Mouse (Mus musculus): ENCODE data around the gene Kcnh8. TPM values are rescaled to one million over a fixed set of nuclear protein-coding genes. Genes with fewer than 3 reads are reported as not detected.

The Kcnh8 gene
- 5.5 and 6.0 TPM in 2 replicates for polyA plus RNA-seq (2015; fragmentation: Nextera tagmentation; extraction: Ambion mirVana)

- H3K27ac ChIP-seq: peak within 1 kb of the TSS; percentile 93
- ATAC-seq: peak; percentile 80
- no peaks in the 10 kb centered on the region for H3K36me3 ChIP-seq
- no peaks in the 10 kb centered on the region for H3K27me3 ChIP-seq
- peak within 1 kb of the TSS; percentile 95 for H3K4me2 ChIP-seq (replicated peaks)
- peak within 1 kb of the TSS; percentile 72 for H3K4me3 ChIP-seq (replicated peaks)
- peaks cover 15% of the 10 kb centered on the region for H3K4me1 ChIP-seq (replicated peaks)
- H3K9ac ChIP-seq (replicated peaks): peak within 1 kb of the TSS; percentile 91
- WGBS: under 1% methylated on average over 40 of the region's 40 CpGs
- no peaks in the 10 kb centered on the region for H3K9me3 ChIP-seq
Observed at GRCm38 (mm10) chr17:52602093-52602780, at the start of gene Kcnh8. TSS of gene Kcnh8 (plus strand) at chr17:52602709.

- Histone ChIP-seq H3K9me3 (no peaks in the 10 kb centered on the region), H3K4me3 (replicated peaks) (no peak overlapping the region), H3K4me2 (replicated peaks) (no peak overlapping the region), H3K4me1 (replicated peaks) (no peaks in the 10 kb centered on the region), H3K27me3 (no peaks in the 10 kb centered on the region), H3K27ac (no peak overlapping the region), H3K36me3 (no peaks in the 10 kb centered on the region), H3K9ac (replicated peaks) (no peak overlapping the region)
- ATAC-seq: peak; percentile 95
- 28% methylated on average over 13 of the region's 13 CpGs for WGBS
Observed at GRCm38 (mm10) chr17:52559961-52560720, 42.4 kb upstream of the Kcnh8 start.

- Histone ChIP-seq H3K27ac (no peak overlapping the region), H3K9ac (replicated peaks) (no peak overlapping the region), H3K27me3 (no peaks in the 10 kb centered on the region), H3K4me2 (replicated peaks) (no peak overlapping the region), H3K9me3 (no peaks in the 10 kb centered on the region), H3K4me1 (replicated peaks) (no peaks in the 10 kb centered on the region), H3K4me3 (replicated peaks) (no peak overlapping the region), H3K36me3 (no peaks in the 10 kb centered on the region)
- ATAC-seq: no peak
- 57% methylated on average over 4 of the region's 4 CpGs for WGBS
Observed at GRCm38 (mm10) chr17:52565467-52566155, 36.9 kb upstream of the Kcnh8 start.

DNA sequence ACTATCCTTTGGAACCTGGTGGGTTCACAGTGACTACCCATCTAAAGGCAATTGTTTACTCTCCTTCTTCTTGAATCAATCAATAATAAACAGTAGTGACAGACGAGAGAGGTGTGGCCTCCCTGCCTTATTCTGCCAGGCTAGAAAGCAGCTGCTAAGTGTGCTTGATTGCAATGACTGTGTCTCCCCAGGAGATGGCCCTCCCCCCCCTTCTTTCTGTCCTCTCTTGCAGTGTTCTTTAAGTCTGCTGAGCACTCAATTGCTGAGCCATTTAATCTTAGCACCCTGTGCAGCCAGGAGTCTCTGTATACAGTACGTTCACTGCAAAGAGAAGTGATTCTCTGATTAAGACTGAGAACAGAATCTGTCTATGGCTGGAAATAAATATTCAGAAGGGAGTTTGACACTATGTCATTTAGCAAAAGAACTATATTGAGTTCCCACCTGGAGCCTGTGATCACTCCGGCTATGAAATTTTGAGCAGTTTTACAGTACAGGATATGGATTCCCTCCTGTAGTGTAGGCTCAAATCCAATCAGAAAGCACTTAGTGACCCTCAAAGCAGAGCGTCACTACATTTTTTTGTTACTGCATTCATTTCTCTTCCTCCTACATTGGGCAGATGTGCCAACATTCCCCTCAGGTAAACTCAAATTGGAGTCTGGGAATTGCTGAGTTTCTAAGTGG is 32.8 kb upstream of the Kcnh8 start:
- H3K36me3 ChIP-seq: no peaks in the 10 kb centered on the region
- H3K4me2 ChIP-seq (replicated peaks): no peak overlapping the region
- no peaks in the 10 kb centered on the region for H3K4me1 ChIP-seq (replicated peaks)
- no peak overlapping the region for H3K4me3 ChIP-seq (replicated peaks)
- no peak overlapping the region for H3K27ac ChIP-seq
- ATAC-seq: peak; percentile 87
- H3K9ac ChIP-seq (replicated peaks): no peak overlapping the region
- H3K27me3 ChIP-seq: no peaks in the 10 kb centered on the region
- no peaks in the 10 kb centered on the region for H3K9me3 ChIP-seq
- 67% methylated on average over 4 of the region's 4 CpGs for WGBS

- 0 out of 2 replicates have a peak, but pooled peaks have one; percentile 37 for ATAC-seq
- no peak overlapping the region for H3K27ac ChIP-seq
Observed at GRCm38 (mm10) chr17:52572229-52572628, 30.3 kb upstream of the Kcnh8 start.

GRCm38 (mm10) chr17:52591503-52592194 is 10.9 kb upstream of the Kcnh8 start:
- Histone ChIP-seq H3K9me3 (no peaks in the 10 kb centered on the region), H3K9ac (replicated peaks) (no peak overlapping the region), H3K4me1 (replicated peaks) (no peaks in the 10 kb centered on the region), H3K27ac (no peak overlapping the region), H3K27me3 (no peaks in the 10 kb centered on the region), H3K4me2 (replicated peaks) (no peak overlapping the region), H3K4me3 (replicated peaks) (no peak overlapping the region), H3K36me3 (no peaks in the 10 kb centered on the region)
- ATAC-seq: no peak
- 83% methylated on average over 5 of the region's 5 CpGs for WGBS

More at GRCm38 (mm10) chr17:52572229-52572628, 30.3 kb upstream of the Kcnh8 start:
- H3K4me1 ChIP-seq (replicated peaks): no peaks in the 10 kb centered on the region
- WGBS: 59% methylated on average over 4 of the region's 4 CpGs
- no peaks in the 10 kb centered on the region for H3K9me3 ChIP-seq
- H3K36me3 ChIP-seq: no peaks in the 10 kb centered on the region
- H3K4me3 ChIP-seq (replicated peaks): no peak overlapping the region
- no peak overlapping the region for H3K4me2 ChIP-seq (replicated peaks)
- no peak overlapping the region for H3K9ac ChIP-seq (replicated peaks)
- H3K27me3 ChIP-seq: no peaks in the 10 kb centered on the region

- Histone ChIP-seq H3K27me3 (no peaks in the 10 kb centered on the region), H3K4me3 (replicated peaks) (no peak overlapping the region), H3K36me3 (no peaks in the 10 kb centered on the region), H3K4me1 (replicated peaks) (peaks cover 14% of the 10 kb centered on the region), H3K9me3 (no peaks in the 10 kb centered on the region), H3K4me2 (replicated peaks) (no peak overlapping the region), H3K27ac (no peak overlapping the region), H3K9ac (replicated peaks) (no peak overlapping the region)
- ATAC-seq: no peak
- WGBS: 81% methylated on average over 3 of the region's 3 CpGs
Observed at GRCm38 (mm10) chr17:52599141-52599540, 3.4 kb upstream of the Kcnh8 start.

DNA sequence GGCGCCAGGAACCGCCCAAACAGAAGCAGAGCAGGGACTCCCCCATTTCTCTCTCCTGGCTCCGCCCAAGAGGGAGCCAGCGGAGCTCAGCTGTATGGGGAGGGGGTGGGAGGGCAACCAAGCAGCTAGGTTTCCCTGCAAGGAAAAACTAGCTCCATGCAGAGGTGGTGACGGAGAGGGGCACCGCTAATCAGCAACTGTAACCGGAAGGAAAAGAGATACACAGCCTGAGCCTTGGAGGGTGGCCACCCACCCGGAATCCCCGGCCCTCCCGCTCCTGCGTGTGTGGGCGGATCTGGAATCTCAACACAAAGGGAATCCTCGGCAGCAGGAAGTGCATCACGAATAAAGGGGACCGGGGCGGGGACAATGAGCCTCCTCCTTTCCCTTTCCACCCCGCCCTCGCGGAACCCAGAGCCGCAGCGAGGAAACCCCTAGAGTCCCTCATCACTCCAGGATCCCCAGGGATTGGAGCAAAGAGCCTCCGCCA is 1.6 kb upstream of the Kcnh8 start:
- Histone ChIP-seq H3K9ac (replicated peaks) (peak overlapping the region; percentile 91), H3K4me2 (replicated peaks) (peak overlapping the region; percentile 95), H3K9me3 (no peaks in the 10 kb centered on the region), H3K36me3 (no peaks in the 10 kb centered on the region), H3K4me1 (replicated peaks) (peaks cover 15% of the 10 kb centered on the region), H3K4me3 (replicated peaks) (peak overlapping the region; percentile 72), H3K27me3 (no peaks in the 10 kb centered on the region), H3K27ac (peak overlapping the region; percentile 93)
- WGBS: 0% methylated on average over 22 of the region's 22 CpGs
- peak; percentile 95 for ATAC-seq

DNA sequence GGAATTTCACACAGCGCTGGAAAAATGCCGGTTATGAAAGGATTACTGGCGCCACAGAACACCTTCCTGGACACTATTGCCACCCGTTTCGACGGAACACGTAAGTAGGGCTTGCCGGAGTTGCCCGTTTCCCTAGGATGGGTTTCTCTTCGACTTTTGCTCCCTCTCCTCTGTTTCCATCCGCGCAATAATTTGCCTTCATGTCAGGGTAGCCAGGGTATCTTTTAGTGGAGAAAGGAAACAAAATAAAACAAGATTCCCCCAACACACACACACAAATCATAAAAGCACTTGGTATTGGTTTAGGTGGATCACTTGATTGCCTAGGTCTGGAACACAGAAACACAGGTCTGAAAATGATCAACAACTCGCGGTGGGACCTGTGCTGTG is 267 bp downstream of the Kcnh8 start:
- no peak for ATAC-seq
- H3K9ac ChIP-seq (replicated peaks): peak overlapping the region; percentile 91
- under 1% methylated on average over 14 of the region's 14 CpGs for WGBS
- H3K9me3 ChIP-seq: no peaks in the 10 kb centered on the region
- peak overlapping the region; percentile 93 for H3K27ac ChIP-seq
- no peaks in the 10 kb centered on the region for H3K27me3 ChIP-seq
- H3K4me3 ChIP-seq (replicated peaks): peak overlapping the region; percentile 72
- peak overlapping the region; percentile 95 for H3K4me2 ChIP-seq (replicated peaks)
- peaks cover 15% of the 10 kb centered on the region for H3K4me1 ChIP-seq (replicated peaks)
- no peaks in the 10 kb centered on the region for H3K36me3 ChIP-seq

- Histone ChIP-seq H3K4me3 (replicated peaks) (peak overlapping the region; percentile 72), H3K4me1 (replicated peaks) (peaks cover 15% of the 10 kb centered on the region), H3K9me3 (no peaks in the 10 kb centered on the region), H3K9ac (replicated peaks) (peak overlapping the region; percentile 91; the same call in 1 of the 2 replicates), H3K27me3 (no peaks in the 10 kb centered on the region), H3K27ac (no peak overlapping the region), H3K4me2 (replicated peaks) (peak overlapping the region; percentile 95), H3K36me3 (no peaks in the 10 kb centered on the region)
- WGBS: 8% methylated on average over 5 of the region's 5 CpGs
- ATAC-seq: no peak
Observed at GRCm38 (mm10) chr17:52603411-52603810, 902 bp downstream of the Kcnh8 start.

DNA sequence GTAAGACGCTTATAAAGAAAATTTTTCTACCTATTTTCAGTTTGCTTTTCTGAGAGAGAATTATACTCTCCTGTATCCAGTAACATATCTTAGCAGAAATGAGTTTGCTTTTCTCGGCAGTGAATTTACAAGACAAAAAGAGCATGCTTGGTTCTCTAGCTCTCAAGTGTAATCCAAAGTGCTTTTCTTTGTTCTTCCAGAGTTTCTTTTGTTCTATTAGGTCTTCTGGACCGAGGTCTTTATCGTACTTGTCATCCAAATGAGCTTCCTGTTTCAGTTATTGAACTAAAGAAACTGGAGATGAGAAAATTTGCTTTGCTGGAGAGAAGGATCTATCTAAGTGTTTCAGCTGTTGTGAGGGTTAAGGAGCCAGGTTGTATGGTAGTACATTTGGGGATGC is 8.9 kb downstream of the Kcnh8 start:
- Histone ChIP-seq H3K9me3 (no peaks in the 10 kb centered on the region), H3K9ac (replicated peaks) (no peak overlapping the region), H3K4me3 (replicated peaks) (no peak overlapping the region), H3K4me2 (replicated peaks) (no peak overlapping the region), H3K27me3 (no peaks in the 10 kb centered on the region), H3K4me1 (replicated peaks) (no peaks in the 10 kb centered on the region), H3K36me3 (no peaks in the 10 kb centered on the region), H3K27ac (no peak overlapping the region)
- ATAC-seq: no peak
- WGBS: 37% methylated on average over 4 of the region's 4 CpGs

All from midbrain, embryonic 13.5 days (tissue).